Mouse (Mus musculus) cerebellum, postnatal 25 days (tissue): ENCODE measurements around the gene Erbb2.
"Not testable (repeated sequence)": the region's sequence is repeated elsewhere in the genome, so short reads cannot be mapped to it uniquely, and the experiment has no call there.

Experiments
- DNase-seq, 2 experiments: peaks; one replicate each; pipeline ENCODE4 v3.0.0; 2021; ENCODE audit warnings: mixed read lengths in 2 of 2

Gene Erbb2

DNA sequence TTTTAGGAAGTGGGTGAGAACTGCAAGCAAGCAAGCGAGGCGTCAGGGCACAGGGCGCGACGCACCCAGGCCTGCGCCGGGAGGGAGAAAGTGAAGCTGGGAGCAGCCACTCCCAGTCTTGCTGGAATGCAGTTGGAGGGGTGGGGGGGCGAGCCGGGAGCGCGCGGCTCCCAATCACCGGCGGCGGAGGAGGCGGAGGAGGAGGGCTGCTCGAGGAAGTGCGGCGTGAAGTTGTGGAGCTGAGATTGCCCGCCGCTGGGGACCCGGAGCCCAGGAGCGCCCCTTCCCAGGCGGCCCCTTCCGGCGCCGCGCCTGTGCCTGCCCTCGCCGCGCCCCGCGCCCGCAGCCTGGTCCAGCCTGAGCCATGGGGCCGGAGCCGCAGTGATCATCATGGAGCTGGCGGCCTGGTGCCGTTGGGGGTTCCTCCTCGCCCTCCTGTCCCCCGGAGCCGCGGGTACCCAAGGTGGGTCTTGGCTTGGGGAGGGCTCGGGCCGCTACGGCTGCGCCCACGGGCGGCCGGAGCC lies at the start of gene Erbb2:
TSS of gene Erbb2 (plus strand) at position 198 of the 524 bp plus-strand sequence.
- DNase-seq, result peak in 1 of 2 experiments; percentile 53

DNA sequence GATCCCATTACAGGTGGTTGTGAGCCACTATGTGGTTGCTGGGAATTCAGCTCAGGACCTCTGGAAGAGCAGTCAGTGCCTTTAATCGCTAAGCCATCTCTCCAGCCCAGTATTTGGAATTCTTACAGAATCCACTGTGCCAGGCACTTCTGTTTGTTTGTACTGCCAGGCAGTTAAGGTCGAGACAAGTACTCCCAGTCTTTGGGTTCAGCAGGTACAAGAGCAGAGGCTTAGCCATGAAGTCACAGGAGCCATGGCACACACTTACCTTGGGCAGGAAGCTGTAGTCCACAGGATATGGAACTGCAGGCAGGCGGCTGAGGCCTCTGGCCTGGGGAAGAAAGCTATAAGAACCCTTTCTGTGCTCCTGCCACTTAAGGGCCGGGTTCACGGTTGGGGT lies 48.5 kb upstream of the Erbb2 start:
- DNase-seq, result no peak

DNA sequence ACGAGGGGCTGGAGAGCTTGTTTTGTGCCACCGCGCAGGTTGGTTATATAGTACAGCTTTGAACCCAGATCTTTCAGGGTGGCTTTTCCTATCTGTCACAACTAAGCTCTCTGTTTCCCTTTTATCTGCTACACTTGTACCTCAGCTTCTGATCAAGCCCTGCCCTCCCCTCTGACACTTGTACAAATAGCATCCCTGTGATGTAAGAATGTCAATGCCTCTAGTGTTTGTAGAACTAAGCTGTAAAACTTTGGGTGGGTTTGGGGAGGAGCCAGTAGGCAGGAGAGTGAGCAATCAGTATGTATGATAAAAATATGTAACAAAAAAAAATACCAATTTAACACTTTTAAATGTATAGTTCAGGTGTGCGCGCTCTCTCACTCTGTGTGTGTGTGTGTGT lies 47.9 kb upstream of the Erbb2 start:
- DNase-seq, result no peak

GRCm38 (mm10) chr11:98366290-98366689 lies 46.0 kb upstream of the Erbb2 start:
- no peak for DNase-seq

- no peak for DNase-seq
Observed at GRCm38 (mm10) chr11:98367171-98367862, 45.0 kb upstream of the Erbb2 start.

DNA sequence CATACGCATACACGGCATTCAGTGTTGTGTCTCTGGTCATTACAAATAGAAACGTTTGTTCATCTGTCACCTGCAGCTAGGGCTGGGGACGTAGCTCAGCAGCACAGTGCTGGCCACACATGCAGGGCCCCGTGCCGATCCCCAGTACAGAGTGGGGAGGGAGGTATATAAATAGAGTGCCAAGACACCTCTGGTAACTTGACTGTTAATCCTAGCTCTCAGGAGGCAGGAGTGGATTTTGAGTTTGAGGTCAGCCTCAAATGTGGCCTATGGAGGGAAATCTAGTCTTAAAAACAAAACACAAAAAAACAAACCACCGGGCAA lies 44.4 kb upstream of the Erbb2 start:
- DNase-seq, result no peak

- DNase-seq, result peak; percentile 67 to 79
Observed at GRCm38 (mm10) chr11:98369337-98369736, 42.9 kb upstream of the Erbb2 start.

GRCm38 (mm10) chr11:98370588-98370987 lies 41.7 kb upstream of the Erbb2 start:
- DNase-seq, result peak in 1 of 2 experiments; percentile 39

DNA sequence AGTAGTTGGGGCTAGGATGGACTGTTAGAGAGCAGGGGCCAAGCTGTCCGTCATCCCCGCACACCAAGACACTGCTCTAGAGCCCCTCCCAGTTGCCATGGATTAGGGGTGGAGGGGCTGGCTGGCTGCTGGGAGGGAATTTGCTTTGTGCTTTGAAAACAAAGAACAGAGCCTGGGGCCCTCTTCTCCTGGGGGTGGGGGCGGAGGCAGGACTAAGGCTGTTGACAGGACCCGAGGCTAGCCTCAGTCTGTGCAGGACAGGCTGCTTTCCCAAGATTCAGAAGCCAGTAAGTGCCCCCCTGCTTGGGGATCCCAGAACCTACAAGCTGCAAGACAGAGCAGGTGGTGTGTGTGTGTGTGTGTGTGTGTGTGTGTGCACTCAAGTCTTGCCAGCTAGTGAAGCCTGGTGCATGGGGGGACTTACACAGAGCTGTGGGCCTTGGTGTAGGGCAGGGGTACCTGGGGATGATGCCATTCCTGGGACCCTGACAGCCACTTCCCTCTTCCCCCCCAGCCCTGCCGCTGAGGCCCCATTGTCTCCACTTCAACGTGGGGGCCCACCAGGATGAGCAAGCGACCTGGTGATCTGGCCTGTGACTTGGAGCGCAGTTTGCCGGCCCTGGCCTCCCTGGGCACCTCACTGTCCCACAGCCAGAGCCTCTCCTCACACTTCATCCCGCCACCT lies 40.6 kb upstream of the Erbb2 start:
- DNase-seq, result peak in 1 of 2 experiments; percentile 45

DNA sequence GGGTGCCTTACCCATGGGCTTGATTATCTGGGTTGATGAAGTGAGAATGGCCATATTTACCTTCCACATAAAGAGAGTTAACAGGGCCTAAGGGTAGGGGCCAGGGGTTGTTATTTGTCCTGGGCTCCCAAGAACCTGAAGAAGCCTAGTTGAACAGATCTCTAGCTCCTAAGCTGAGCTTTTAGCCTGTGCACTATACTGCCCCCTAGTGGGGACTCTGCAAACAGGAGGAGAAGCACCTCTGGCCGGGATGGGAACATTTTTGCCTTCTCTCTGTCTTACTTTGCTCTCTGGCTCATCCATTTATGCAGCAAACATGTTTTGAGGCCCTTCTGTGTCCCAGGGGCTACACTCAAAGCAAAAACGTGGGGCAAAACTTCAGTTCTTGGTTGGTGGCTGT lies 39.9 kb upstream of the Erbb2 start:
- DNase-seq, result peak; percentile 64 to 82

DNA sequence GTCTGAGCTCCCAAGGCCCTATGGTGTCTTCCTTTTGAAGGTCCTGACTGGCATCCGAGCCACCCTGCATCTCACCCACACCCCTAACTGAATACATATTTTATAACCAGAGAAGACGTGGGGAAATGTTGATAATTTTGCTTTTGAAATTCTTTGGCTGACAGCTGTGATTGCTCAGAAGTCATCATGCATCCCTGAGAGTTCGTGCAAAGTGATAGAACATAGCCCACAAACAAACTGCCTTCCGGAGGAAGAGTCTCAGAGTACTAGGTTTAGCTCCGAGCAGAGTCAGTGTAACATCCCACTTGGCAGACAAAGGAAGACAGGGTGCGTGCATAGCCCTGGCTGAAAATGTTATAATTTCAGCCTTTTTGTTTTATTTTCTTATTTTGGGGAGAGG lies 39.0 kb upstream of the Erbb2 start:
- no peak for DNase-seq

DNA sequence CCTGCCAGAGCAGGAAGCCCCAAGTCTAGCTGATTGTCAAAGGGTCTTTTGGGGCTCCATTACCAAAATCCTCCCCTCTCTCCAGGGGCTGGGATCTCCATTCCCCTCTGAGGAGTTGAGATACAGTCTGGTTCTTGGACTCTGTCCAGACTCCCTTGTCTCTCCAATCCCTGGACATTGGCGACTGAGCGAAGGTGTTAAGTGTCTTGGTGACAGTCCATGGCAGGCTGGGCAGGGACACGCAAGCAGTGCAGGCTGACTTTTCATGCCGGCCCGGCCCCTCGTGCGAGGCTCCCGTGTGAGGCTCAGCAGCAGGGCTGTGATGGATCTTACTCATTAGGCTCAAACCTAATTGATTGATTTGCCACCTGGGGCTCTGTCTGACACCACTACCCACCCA lies 38.0 kb upstream of the Erbb2 start:
- DNase-seq, result no peak

- no peak for DNase-seq
Observed at GRCm38 (mm10) chr11:98376756-98377155, 35.5 kb upstream of the Erbb2 start.

DNA sequence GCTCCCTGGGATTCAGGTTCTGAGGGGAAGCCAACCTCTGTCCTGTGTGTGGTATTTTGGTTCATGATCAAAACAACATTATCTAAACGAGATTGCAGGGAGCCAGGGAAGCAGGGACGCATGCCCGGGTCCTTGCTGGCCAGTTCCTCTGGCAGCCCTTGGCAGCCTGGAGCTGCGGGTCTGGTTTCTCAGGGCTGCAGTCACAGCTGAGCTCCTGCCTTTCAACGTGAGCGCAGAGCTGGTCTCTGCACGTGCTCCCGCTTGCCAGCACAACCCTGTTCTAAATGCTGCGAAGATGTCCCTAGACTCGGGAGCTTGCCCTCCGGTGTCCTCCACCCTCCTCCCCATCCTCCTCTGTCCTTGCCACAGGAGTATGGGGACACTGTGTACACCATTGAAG lies 34.5 kb upstream of the Erbb2 start:
- no peak for DNase-seq

- DNase-seq, result no peak
Observed at GRCm38 (mm10) chr11:98379379-98379778, 32.9 kb upstream of the Erbb2 start.

GRCm38 (mm10) chr11:98380106-98380505 lies 32.2 kb upstream of the Erbb2 start:
- DNase-seq, result peak; percentile 70 to 86

DNA sequence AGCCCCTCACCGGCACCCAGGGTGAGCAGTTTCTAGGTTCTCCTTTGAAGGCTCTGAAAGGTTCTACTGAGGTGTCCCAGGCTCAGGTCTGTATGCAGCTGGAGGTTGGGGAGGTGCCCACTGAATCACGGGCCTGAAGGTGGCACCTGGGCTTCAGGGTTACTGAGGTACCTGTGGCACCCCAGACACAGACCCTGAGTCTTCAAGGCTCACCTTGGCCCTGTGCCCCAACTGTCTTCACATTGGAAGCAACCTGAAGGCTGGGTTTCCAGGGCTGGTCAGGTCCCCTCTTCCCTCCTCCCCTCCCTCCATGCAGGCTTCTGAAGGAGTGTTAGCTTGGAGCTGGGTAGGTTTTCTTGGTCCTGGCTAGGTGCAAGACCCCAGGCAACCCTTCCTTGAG lies 30.6 kb upstream of the Erbb2 start:
- DNase-seq, result peak in 1 of 2 experiments; percentile 35

- not testable (repeated sequence) for DNase-seq
Observed at GRCm38 (mm10) chr11:98382405-98382804, 29.9 kb upstream of the Erbb2 start.

- DNase-seq, result peak; percentile 56 to 68
Observed at GRCm38 (mm10) chr11:98383261-98384030, 28.8 kb upstream of the Erbb2 start, which contains the start of gene Tcap. Gene Tcap (plus strand): TSS chr11:98383811.

- peak; percentile 40 to 59 for DNase-seq
Observed at GRCm38 (mm10) chr11:98384216-98384615, 28.1 kb upstream of the Erbb2 start.

GRCm38 (mm10) chr11:98384721-98385637 lies 27.3 kb upstream of the Erbb2 start:
- peak; percentile 46 to 53 for DNase-seq
